Mouse (Mus musculus) thymus, adult 2 months (tissue): ENCODE results near the gene Slc45a3.

Source experiments
- CTCF ChIP-seq: fragments of 200-500 bp; IDR thresholded peaks from 2 replicates; pipeline ENCODE4 v1.5.1; 2012; ENCODE audit warnings: mild to moderate bottlenecking, control low read depth, low read length, moderate library complexity, borderline replicate concordance; ENCODE audit not compliant: control insufficient read depth, poor library complexity, insufficient read depth; ENCODE audit errors: extremely low read depth
- POLR2A ChIP-seq: fragments of 200-500 bp; IDR thresholded peaks from 2 replicates; pipeline ENCODE4 v1.6.1; 2012; ENCODE audit warnings: mild to moderate bottlenecking, low read length, control low read depth, moderate library complexity; ENCODE audit not compliant: control insufficient read depth, poor library complexity, insufficient read depth; ENCODE audit errors: extremely low read depth

DNA sequence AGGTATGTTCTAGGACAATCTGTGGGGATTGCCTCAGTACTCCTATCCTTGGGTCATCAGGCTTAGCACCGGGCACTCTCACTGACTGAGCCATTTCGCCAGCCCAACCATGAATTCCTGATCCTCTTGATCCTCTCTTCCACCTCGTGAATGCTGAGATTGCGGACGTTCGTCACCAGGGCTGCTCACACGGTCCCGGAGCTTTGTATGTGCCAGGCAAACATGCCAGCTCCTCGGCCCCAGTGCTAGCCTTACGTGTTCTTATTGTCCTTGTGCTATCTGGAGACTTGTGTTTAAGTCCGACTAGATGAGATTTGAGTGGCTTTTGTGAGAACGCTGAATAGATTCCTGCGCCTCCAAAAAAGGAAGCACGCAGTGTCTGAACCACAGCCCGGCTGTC lies 24.7 kb downstream of the Slc45a3 start:
- TF ChIP-seq CTCF: no peak
- no peak for TF ChIP-seq POLR2A
